Mouse (Mus musculus): ENCODE data around the gene Gipc3. TPM values are rescaled to one million over a fixed set of nuclear protein-coding genes. Genes with fewer than 3 reads are reported as not detected.

Gipc3 gene
- polyA plus RNA-seq, 1 experiment from 2014 or later: 0.04 TPM

- ATAC-seq: no peak
- Histone ChIP-seq H3K9me3 (ENCODE audit: control insufficient read depth) (no peaks in the 10 kb centered on the region), H3K9ac (ENCODE audit: low read depth, low read length) (no peak overlapping the region), H3K4me1 (replicated peaks; ENCODE audit: control insufficient read depth, insufficient read depth, low read length) (peaks cover 7% of the 10 kb centered on the region), H3K27ac (ENCODE audit: low read depth, low read length) (0 out of 2 replicates have a peak overlapping the region, but pooled peaks have one; percentile 21), H3K4me2 (replicated peaks; ENCODE audit: low read depth) (no peak overlapping the region), H3K27me3 (replicated peaks; ENCODE audit: control insufficient read depth, insufficient read depth, low read length) (no peaks in the 10 kb centered on the region), H3K36me3 (ENCODE audit: control insufficient read depth, insufficient read depth) (peaks cover 14% of the 10 kb centered on the region; the same call in 1 of the 2 replicates), H3K4me3 (ENCODE audit: low read depth, low read length) (no peak overlapping the region)
- TF ChIP-seq CTCF (IDR thresholded peaks at IDR 0.05; ENCODE audit: low read depth): no peak
- WGBS: 28% methylated on average over 5 of the region's 5 CpGs
These were observed 39.0 kb upstream of the Gipc3 start for GRCm38 (mm10) chr10:81382039-81382438.

- Histone ChIP-seq H3K9me3 (ENCODE audit: control insufficient read depth) (no peaks in the 10 kb centered on the region), H3K4me1 (replicated peaks; ENCODE audit: control insufficient read depth, insufficient read depth, low read length) (peaks cover 11% of the 10 kb centered on the region), H3K4me2 (replicated peaks; ENCODE audit: low read depth) (no peak overlapping the region), H3K9ac (ENCODE audit: low read depth, low read length) (no peak overlapping the region), H3K27me3 (replicated peaks; ENCODE audit: control insufficient read depth, insufficient read depth, low read length) (no peaks in the 10 kb centered on the region), H3K4me3 (ENCODE audit: low read depth, low read length) (no peak overlapping the region), H3K36me3 (ENCODE audit: control insufficient read depth, insufficient read depth) (peaks cover 6% of the 10 kb centered on the region), H3K27ac (ENCODE audit: low read depth, low read length) (no peak overlapping the region)
- no peak for ATAC-seq
- 84% methylated on average over 6 of the region's 6 CpGs for WGBS
- TF ChIP-seq CTCF (IDR thresholded peaks at IDR 0.05; ENCODE audit: low read depth): no peak
These were observed 36.8 kb upstream of the Gipc3 start for GRCm38 (mm10) chr10:81379809-81380378.

- no peak for TF ChIP-seq CTCF (IDR thresholded peaks at IDR 0.05; ENCODE audit: low read depth)
- WGBS: 59% methylated on average over 3 of the region's 3 CpGs
These were observed 36.1 kb upstream of the Gipc3 start for GRCm38 (mm10) chr10:81379183-81379553.

GRCm38 (mm10) chr10:81378553-81379182 lies 35.6 kb upstream of the Gipc3 start:
- Histone ChIP-seq H3K9ac (ENCODE audit: low read depth, low read length) (0 out of 2 replicates have a peak overlapping the region, but pooled peaks have one; percentile 91), H3K9me3 (ENCODE audit: control insufficient read depth) (no peaks in the 10 kb centered on the region), H3K27me3 (replicated peaks; ENCODE audit: control insufficient read depth, insufficient read depth, low read length) (no peaks in the 10 kb centered on the region), H3K4me3 (ENCODE audit: low read depth, low read length) (peak overlapping the region; percentile 86), H3K27ac (ENCODE audit: low read depth, low read length) (peak overlapping the region; percentile 75; the same call in 1 of the 2 replicates), H3K4me1 (replicated peaks; ENCODE audit: control insufficient read depth, insufficient read depth, low read length) (peaks cover 11% of the 10 kb centered on the region), H3K36me3 (ENCODE audit: control insufficient read depth, insufficient read depth) (peaks cover 17% of the 10 kb centered on the region), H3K4me2 (replicated peaks; ENCODE audit: low read depth) (peak overlapping the region; percentile 93)
- WGBS: under 1% methylated on average over 46 of the region's 46 CpGs
- ATAC-seq: peak; percentile 89
- peak; percentile 26; the same call in 1 of the 2 replicates for TF ChIP-seq CTCF (IDR thresholded peaks at IDR 0.05; ENCODE audit: low read depth)

More at GRCm38 (mm10) chr10:81379183-81379553, 36.1 kb upstream of the Gipc3 start:
- Histone ChIP-seq H3K4me3 (ENCODE audit: low read depth, low read length) (peak overlapping the region; percentile 86), H3K9ac (ENCODE audit: low read depth, low read length) (no peak overlapping the region), H3K4me2 (replicated peaks; ENCODE audit: low read depth) (peak overlapping the region; percentile 93), H3K9me3 (ENCODE audit: control insufficient read depth) (no peaks in the 10 kb centered on the region), H3K36me3 (ENCODE audit: control insufficient read depth, insufficient read depth) (peaks cover 12% of the 10 kb centered on the region), H3K27ac (ENCODE audit: low read depth, low read length) (no peak overlapping the region), H3K27me3 (replicated peaks; ENCODE audit: control insufficient read depth, insufficient read depth, low read length) (no peaks in the 10 kb centered on the region), H3K4me1 (replicated peaks; ENCODE audit: control insufficient read depth, insufficient read depth, low read length) (peaks cover 11% of the 10 kb centered on the region)
- ATAC-seq: no peak

- Histone ChIP-seq H3K36me3 (ENCODE audit: control insufficient read depth, insufficient read depth) (peaks cover 24% of the 10 kb centered on the region), H3K9ac (ENCODE audit: low read depth, low read length) (peak within 1 kb of the TSS; percentile 91), H3K27ac (ENCODE audit: low read depth, low read length) (peak within 1 kb of the TSS; percentile 75), H3K4me3 (ENCODE audit: low read depth, low read length) (peak within 1 kb of the TSS; percentile 86), H3K27me3 (replicated peaks; ENCODE audit: control insufficient read depth, insufficient read depth, low read length) (no peaks in the 10 kb centered on the region), H3K4me1 (replicated peaks; ENCODE audit: control insufficient read depth, insufficient read depth, low read length) (peaks cover 11% of the 10 kb centered on the region), H3K9me3 (ENCODE audit: control insufficient read depth) (no peaks in the 10 kb centered on the region), H3K4me2 (replicated peaks; ENCODE audit: low read depth) (peak within 1 kb of the TSS; percentile 93)
- WGBS: 1% methylated on average over 42 of the region's 59 CpGs
- no peak; the same call in 1 of the 2 replicates for ATAC-seq
- TF ChIP-seq CTCF (IDR thresholded peaks at IDR 0.05; ENCODE audit: low read depth): no peak
These were observed 34.9 kb upstream of the Gipc3 start, which contains the start of gene Fzr1 for GRCm38 (mm10) chr10:81377793-81378552. TSS of gene Fzr1 (minus strand) at chr10:81378516.

GRCm38 (mm10) chr10:81377362-81377664 lies 34.2 kb upstream of the Gipc3 start:
- H3K27ac ChIP-seq (ENCODE audit: low read depth, low read length): no peak overlapping the region; the same call in 1 of the 2 replicates
- no peak for TF ChIP-seq CTCF (IDR thresholded peaks at IDR 0.05; ENCODE audit: low read depth)
- H3K9me3 ChIP-seq (ENCODE audit: control insufficient read depth): no peaks in the 10 kb centered on the region
- ATAC-seq: no peak
- H3K27me3 ChIP-seq (replicated peaks; ENCODE audit: control insufficient read depth, insufficient read depth, low read length): no peaks in the 10 kb centered on the region
- H3K9ac ChIP-seq (ENCODE audit: low read depth, low read length): peak overlapping the region; percentile 91
- 29% methylated on average over 2 of the region's 2 CpGs for WGBS
- H3K4me2 ChIP-seq (replicated peaks; ENCODE audit: low read depth): peak overlapping the region; percentile 93
- H3K4me3 ChIP-seq (ENCODE audit: low read depth, low read length): peak overlapping the region; percentile 86
- peaks cover 11% of the 10 kb centered on the region for H3K4me1 ChIP-seq (replicated peaks; ENCODE audit: control insufficient read depth, insufficient read depth, low read length)
- peaks cover 30% of the 10 kb centered on the region for H3K36me3 ChIP-seq (ENCODE audit: control insufficient read depth, insufficient read depth)

All from intestine, postnatal 0 days (tissue).